Comparison of ENCODE assay signal across 9 mouse cellular contexts in the genomic region with DNA sequence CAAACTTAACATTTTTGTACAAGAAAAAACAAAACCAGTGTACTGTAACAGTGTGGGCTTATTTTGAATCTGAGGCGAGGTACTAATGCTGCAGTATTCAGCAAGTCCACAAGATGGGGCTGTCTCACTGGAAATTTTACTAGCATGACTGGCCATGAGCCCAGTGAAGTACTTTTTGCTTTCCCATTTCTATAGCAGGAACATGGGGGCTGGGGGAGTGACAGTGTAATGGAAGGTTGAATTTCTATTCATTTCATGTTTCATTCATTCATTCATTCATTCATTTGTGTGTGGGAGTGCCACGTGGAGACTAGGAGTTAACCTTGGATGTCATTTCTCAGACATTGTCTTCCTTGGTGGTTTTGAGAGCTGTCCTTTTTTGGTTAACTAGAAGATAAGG. TPM values are rescaled to one million over a fixed set of nuclear protein-coding genes. Genes with fewer than 3 reads are reported as not detected.
DNase-seq lines count a peak whose midpoint lies in the region; ATAC-seq and TF ChIP-seq lines count a peak whose summit lies in the region.
"Had no signal": no experiment of that assay in that cellular context is flagged by ENCODE, and none has a peak within 500 bp of the region (broad histone marks: within the 10 kb centered on the region; RNA-seq: fewer than 3 reads in every experiment).

No protein-coding gene starts in this region.

- H3K27ac ChIP-seq in spleen, adult 2 months (ENCODE audit: insufficient read depth, low read length) = no peak overlapping the region
- H3K27ac ChIP-seq in hindbrain, embryonic 10.5 days = no peak overlapping the region
- no peak overlapping the region for H3K27ac ChIP-seq in midbrain, embryonic 15.5 days
- H3K27ac ChIP-seq: midbrain, embryonic 12.5 days had no signal

- H3K9me3 ChIP-seq in hindbrain, embryonic 10.5 days = no peaks in the 10 kb centered on the region
- no peaks in the 10 kb centered on the region for H3K9me3 ChIP-seq in midbrain, embryonic 15.5 days
- H3K9me3 ChIP-seq: midbrain, embryonic 12.5 days had no signal

- H3K4me1 ChIP-seq in spleen, adult 2 months (ENCODE audit: control insufficient read depth, insufficient read depth, insufficient read length) = no peaks in the 10 kb centered on the region
- no peaks in the 10 kb centered on the region for H3K4me1 ChIP-seq in hindbrain, embryonic 10.5 days (replicated peaks)
- no peaks in the 10 kb centered on the region for H3K4me1 ChIP-seq in midbrain, embryonic 15.5 days
- H3K4me1 ChIP-seq: midbrain, embryonic 12.5 days had no signal

- ATAC-seq in midbrain, embryonic 15.5 days (replicated peaks) = peak; percentile 35; the same call in 1 of the 2 replicates

- peaks cover 7% of the 10 kb centered on the region for H3K36me3 ChIP-seq in spleen, adult 2 months (ENCODE audit: control insufficient read depth, insufficient read depth, low read length)
- H3K36me3 ChIP-seq in hindbrain, embryonic 10.5 days = peaks cover 7% of the 10 kb centered on the region; the same call in 1 of the 2 replicates
- H3K36me3 ChIP-seq in midbrain, embryonic 15.5 days (replicated peaks) = peaks cover 9% of the 10 kb centered on the region; the same call in 1 of the 2 replicates

- peak in 1 of 2 experiments; percentile 23 for DNase-seq in spleen, adult 2 months (ENCODE audit: low read depth in 1 of 2, low spot score in 2 of 2)
- DNase-seq in spleen, adult 12 weeks (ENCODE audit: low spot score) = no peak
- peak; percentile 46 for DNase-seq in brain, embryonic 18.5 days (ENCODE audit: low read depth, low spot score)
- peak; percentile 7 for DNase-seq in fat pad, adult 2 months (ENCODE audit: extremely low read depth, low read depth, low spot score)
- peak; percentile 61 for DNase-seq in hindbrain, embryonic 10.5 days (ENCODE audit: low spot score)
- DNase-seq in layer of hippocampus, postnatal 36 days = peak; percentile 39 to 56
- peak; percentile 76 for DNase-seq in testis, postnatal 10 days (ENCODE audit: low spot score)

- 55% methylated on average over 2 of the region's 2 CpGs for WGBS in spleen, adult 2 months
- WGBS in hindbrain, embryonic 10.5 days = 24% methylated on average over 2 of the region's 2 CpGs
- WGBS in midbrain, embryonic 15.5 days = 23% methylated on average over 2 of the region's 2 CpGs

- H3K4me3 ChIP-seq in spleen, adult 2 months (ENCODE audit: extremely low read depth, insufficient read depth, insufficient read length) = no peak overlapping the region
- no peak overlapping the region for H3K4me3 ChIP-seq in hindbrain, embryonic 10.5 days
- H3K4me3 ChIP-seq in midbrain, embryonic 15.5 days = no peak overlapping the region
- H3K4me3 ChIP-seq: midbrain, embryonic 12.5 days had no signal

- TF ChIP-seq CTCF in spleen, adult 2 months (IDR thresholded peaks at IDR 0.05; ENCODE audit: extremely low read depth, insufficient read depth, insufficient read length, insufficient replicate concordance) = peak; percentile 37; the same call in 1 of the 2 replicates

- no peak overlapping the region for H3K9ac ChIP-seq in midbrain, embryonic 15.5 days
- H3K9ac ChIP-seq: midbrain, embryonic 12.5 days had no signal

- TF ChIP-seq POLR2A in spleen, adult 2 months (IDR thresholded peaks at IDR 0.05; ENCODE audit: low read depth, low read length) = no peak

- no peaks in the 10 kb centered on the region for H3K27me3 ChIP-seq in spleen, adult 2 months (ENCODE audit: control insufficient read depth, insufficient read depth, low read length)
- H3K27me3 ChIP-seq in hindbrain, embryonic 10.5 days (ENCODE audit: insufficient read depth, poor library complexity, severe bottlenecking) = no peaks in the 10 kb centered on the region
- H3K27me3 ChIP-seq in midbrain, embryonic 15.5 days (replicated peaks) = no peaks in the 10 kb centered on the region

- no peak overlapping the region for H3K4me2 ChIP-seq in midbrain, embryonic 15.5 days
- H3K4me2 ChIP-seq: midbrain, embryonic 12.5 days had no signal

RNA-seq across cellular contexts. Expression of a gene that starts 52.7 kb away (rescaled TPM):
- polyA plus RNA-seq in spleen, adult 2 months (2012; rRNA removed) = 22.2 and 33.8 TPM in 2 replicates
- 24.8 and 38.1 TPM in 2 replicates for polyA plus RNA-seq in hindbrain, embryonic 10.5 days (2016; fragmentation: Nextera tagmentation; extraction: Ambion mirVana)
- total RNA-seq in layer of hippocampus, postnatal 36 days (2021) = 100 to 1,000 TPM; 364 to 366 TPM
- polyA plus RNA-seq in midbrain, embryonic 15.5 days (2015; fragmentation: Nextera tagmentation; extraction: Ambion mirVana) = 162 and 180 TPM in 2 replicates
